Mouse (Mus musculus): Measurements from ENCODE around the gene Mbd5. TPM values are rescaled to one million over a fixed set of nuclear protein-coding genes. Genes with fewer than 3 reads are reported as not detected.

Mbd5 gene
- polyA plus RNA-seq, 1 experiment from 2014 or later, result 23.1 TPM

DNA sequence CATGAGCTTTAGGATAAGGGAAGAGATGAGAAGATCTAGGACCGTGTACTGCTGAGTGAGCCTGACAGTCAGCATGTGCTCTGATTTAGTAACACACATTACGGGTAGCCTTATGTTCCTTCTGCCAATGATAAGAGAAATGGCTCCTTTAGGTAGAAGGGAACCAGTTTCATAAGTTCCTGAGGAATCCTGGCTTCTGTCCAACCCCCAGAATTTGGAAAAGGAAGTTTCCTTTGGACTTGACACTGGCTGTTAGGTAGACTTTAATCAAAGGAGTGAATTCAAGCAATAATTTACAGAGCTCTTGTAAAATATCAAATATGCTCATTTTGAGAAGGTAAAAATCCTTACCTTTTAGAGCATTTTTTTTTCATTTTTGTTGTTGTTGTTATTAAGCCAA lies 396.5 kb downstream of the Mbd5 start:
- Histone ChIP-seq H3K4me3 (no peak overlapping the region), H3K4me1 (replicated peaks) (peaks cover 16% of the 10 kb centered on the region), H3K27me3 (replicated peaks) (no peaks in the 10 kb centered on the region), H3K9ac (no peak overlapping the region), H3K4me2 (no peak overlapping the region), H3K9me3 (replicated peaks) (no peaks in the 10 kb centered on the region), H3K27ac (ENCODE audit: poor library complexity, severe bottlenecking) (no peak overlapping the region), H3K36me3 (no peaks in the 10 kb centered on the region)
- ATAC-seq (ENCODE audit: insufficient number of reproducible peaks, low FRiP score), result no peak
- WGBS, result 41% methylated on average over 2 of the region's 2 CpGs

DNA sequence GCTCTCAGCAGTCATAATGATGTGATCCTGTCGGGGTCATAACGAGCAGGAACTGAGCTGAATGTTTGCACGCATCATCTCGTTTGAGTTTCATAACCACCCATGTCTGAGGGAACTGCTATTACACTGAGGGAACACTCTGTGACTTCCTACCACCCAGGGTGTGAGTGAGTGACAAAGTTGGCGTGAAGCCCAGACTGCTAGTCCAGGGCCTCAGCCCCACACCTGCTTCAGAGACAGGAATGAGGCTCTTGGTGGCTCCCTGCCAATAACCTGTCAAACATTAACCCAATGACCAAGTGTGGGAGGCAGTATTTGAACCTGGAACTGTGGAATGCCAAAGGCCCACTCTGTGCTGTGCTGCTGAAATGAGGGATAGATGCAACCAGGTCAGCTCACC lies 400.5 kb downstream of the Mbd5 start:
- peak; percentile 85 for ATAC-seq (ENCODE audit: insufficient number of reproducible peaks, low FRiP score)
- H3K9ac ChIP-seq, result no peak overlapping the region
- WGBS, result 29% methylated on average over 5 of the region's 5 CpGs

DNA sequence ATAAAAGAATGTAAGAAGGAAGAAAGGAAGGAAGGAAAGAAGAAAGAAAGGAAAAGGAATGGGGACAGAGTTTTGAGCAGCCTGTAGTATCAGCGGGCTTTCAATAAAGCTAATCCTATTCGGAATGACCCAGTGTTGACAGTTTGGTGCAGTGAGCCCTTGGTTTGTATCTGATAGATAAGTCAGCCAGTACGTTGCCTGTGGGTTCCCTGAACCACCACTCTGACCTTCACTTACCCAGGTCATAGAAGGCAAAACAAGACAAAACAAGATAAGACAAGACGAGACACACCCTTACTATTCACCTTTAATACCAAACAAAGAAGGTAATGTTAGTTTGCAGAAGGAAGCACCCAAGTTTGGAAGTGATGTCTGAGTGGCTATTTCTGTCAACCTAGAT lies 401.5 kb downstream of the Mbd5 start:
- Histone ChIP-seq H3K36me3 (no peaks in the 10 kb centered on the region), H3K9me3 (replicated peaks) (no peaks in the 10 kb centered on the region), H3K9ac (no peak overlapping the region), H3K4me3 (no peak overlapping the region), H3K4me2 (no peak overlapping the region), H3K27me3 (replicated peaks) (no peaks in the 10 kb centered on the region), H3K4me1 (replicated peaks) (peaks cover 14% of the 10 kb centered on the region), H3K27ac (ENCODE audit: poor library complexity, severe bottlenecking) (no peak overlapping the region)
- 57% methylated on average over 4 of the region's 4 CpGs for whole genome bisulfite sequencing
- ATAC-seq (ENCODE audit: insufficient number of reproducible peaks, low FRiP score), result no peak

More for the DNA sequence above, 400.5 kb downstream of the Mbd5 start:
- no peaks in the 10 kb centered on the region for H3K27me3 ChIP-seq (replicated peaks)
- no peaks in the 10 kb centered on the region for H3K9me3 ChIP-seq (replicated peaks)
- peak overlapping the region; percentile 16; the same call in 1 of the 2 replicates for H3K4me2 ChIP-seq
- H3K4me1 ChIP-seq (replicated peaks), result peaks cover 16% of the 10 kb centered on the region
- H3K36me3 ChIP-seq, result no peaks in the 10 kb centered on the region
- H3K4me3 ChIP-seq, result no peak overlapping the region
- H3K27ac ChIP-seq (ENCODE audit: poor library complexity, severe bottlenecking), result peak overlapping the region; percentile 45

DNA sequence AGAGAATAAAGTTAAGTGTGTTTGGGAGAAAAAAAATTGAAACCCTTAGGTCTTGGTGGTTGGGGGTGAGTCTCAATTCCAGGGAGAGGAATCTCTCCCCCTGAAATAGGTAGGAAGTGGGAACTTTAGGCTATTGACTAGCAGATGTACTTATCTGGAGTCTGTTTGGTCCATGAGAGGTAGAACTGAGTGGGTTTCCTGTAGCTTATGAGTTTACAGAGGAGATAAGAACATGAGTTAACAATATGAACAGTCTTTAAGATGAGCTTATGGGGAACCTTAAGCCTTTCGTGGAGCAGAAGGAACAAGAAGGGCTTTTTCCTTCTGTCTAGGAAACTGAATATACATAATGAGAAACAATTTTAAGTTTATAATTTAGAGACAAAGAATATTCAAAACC lies 404.8 kb downstream of the Mbd5 start:
- Histone ChIP-seq H3K9ac (no peak overlapping the region), H3K4me2 (no peak overlapping the region), H3K27me3 (replicated peaks) (no peaks in the 10 kb centered on the region), H3K9me3 (replicated peaks) (no peaks in the 10 kb centered on the region), H3K27ac (ENCODE audit: poor library complexity, severe bottlenecking) (no peak overlapping the region), H3K36me3 (no peaks in the 10 kb centered on the region), H3K4me1 (replicated peaks) (peaks cover 12% of the 10 kb centered on the region), H3K4me3 (no peak overlapping the region)
- 60% methylated on average over 1 of the region's 1 CpGs for WGBS
- no peak for ATAC-seq (ENCODE audit: insufficient number of reproducible peaks, low FRiP score)

DNA sequence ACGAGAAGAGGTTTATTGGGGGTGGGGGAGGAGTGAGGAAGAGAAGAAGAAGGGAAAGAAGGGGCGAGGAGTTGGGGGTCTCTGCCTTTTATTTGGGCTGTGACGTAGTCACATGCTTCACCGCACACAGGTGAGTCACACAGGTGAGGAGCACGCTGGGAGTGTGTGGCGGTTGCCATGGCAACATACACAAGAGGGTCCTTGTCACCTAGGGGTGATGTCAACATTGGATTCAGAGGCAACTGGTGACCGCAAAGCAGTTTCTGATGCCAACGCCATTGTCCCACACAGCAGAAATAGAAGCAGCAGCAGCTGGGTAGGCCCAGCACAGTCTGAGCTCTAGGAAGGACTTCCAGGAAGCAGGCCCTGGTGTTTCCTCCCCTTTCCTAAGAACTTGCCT lies 406.6 kb downstream of the Mbd5 start:
- no peak overlapping the region for H3K9ac ChIP-seq

GRCm38 (mm10) chr2:49358128-49358814 lies 409.0 kb downstream of the Mbd5 start:
- Histone ChIP-seq H3K4me2 (no peak overlapping the region), H3K4me3 (no peak overlapping the region), H3K27me3 (replicated peaks) (no peaks in the 10 kb centered on the region), H3K36me3 (no peaks in the 10 kb centered on the region), H3K4me1 (replicated peaks) (no peaks in the 10 kb centered on the region), H3K9ac (no peak overlapping the region), H3K27ac (ENCODE audit: poor library complexity, severe bottlenecking) (no peak overlapping the region), H3K9me3 (replicated peaks) (no peaks in the 10 kb centered on the region)
- WGBS, result 79% methylated on average over 7 of the region's 7 CpGs
- no peak for ATAC-seq (ENCODE audit: insufficient number of reproducible peaks, low FRiP score)

More for the DNA sequence above, 406.6 kb downstream of the Mbd5 start:
- ATAC-seq (ENCODE audit: insufficient number of reproducible peaks, low FRiP score), result no peak
- no peaks in the 10 kb centered on the region for H3K9me3 ChIP-seq (replicated peaks)
- no peaks in the 10 kb centered on the region for H3K36me3 ChIP-seq
- no peak overlapping the region for H3K4me2 ChIP-seq
- H3K27me3 ChIP-seq (replicated peaks), result no peaks in the 10 kb centered on the region
- H3K4me1 ChIP-seq (replicated peaks), result no peaks in the 10 kb centered on the region; the same call in 1 of the 2 replicates
- WGBS, result 80% methylated on average over 8 of the region's 8 CpGs
- H3K27ac ChIP-seq (ENCODE audit: poor library complexity, severe bottlenecking), result no peak overlapping the region
- H3K4me3 ChIP-seq, result no peak overlapping the region

GRCm38 (mm10) chr2:49358839-49359520 lies 409.7 kb downstream of the Mbd5 start:
- H3K36me3 ChIP-seq, result no peaks in the 10 kb centered on the region
- H3K9me3 ChIP-seq (replicated peaks), result no peaks in the 10 kb centered on the region
- no peak overlapping the region for H3K9ac ChIP-seq
- H3K27ac ChIP-seq (ENCODE audit: poor library complexity, severe bottlenecking), result no peak overlapping the region
- no peaks in the 10 kb centered on the region for H3K27me3 ChIP-seq (replicated peaks)
- H3K4me1 ChIP-seq (replicated peaks), result peaks cover 7% of the 10 kb centered on the region
- H3K4me2 ChIP-seq, result no peak overlapping the region
- H3K4me3 ChIP-seq, result no peak overlapping the region
- no peak for ATAC-seq (ENCODE audit: insufficient number of reproducible peaks, low FRiP score)
- WGBS, result 56% methylated on average over 4 of the region's 4 CpGs

GRCm38 (mm10) chr2:49359706-49360105 lies 410.4 kb downstream of the Mbd5 start:
- no peak overlapping the region for H3K27ac ChIP-seq (ENCODE audit: poor library complexity, severe bottlenecking)
- ATAC-seq (ENCODE audit: insufficient number of reproducible peaks, low FRiP score), result no peak
- no peaks in the 10 kb centered on the region for H3K9me3 ChIP-seq (replicated peaks)
- no peaks in the 10 kb centered on the region for H3K36me3 ChIP-seq
- H3K27me3 ChIP-seq (replicated peaks), result no peaks in the 10 kb centered on the region
- peaks cover 10% of the 10 kb centered on the region for H3K4me1 ChIP-seq (replicated peaks)
- no peak overlapping the region for H3K4me3 ChIP-seq
- no peak overlapping the region for H3K9ac ChIP-seq
- 58% methylated on average over 4 of the region's 4 CpGs for WGBS
- no peak overlapping the region for H3K4me2 ChIP-seq

DNA sequence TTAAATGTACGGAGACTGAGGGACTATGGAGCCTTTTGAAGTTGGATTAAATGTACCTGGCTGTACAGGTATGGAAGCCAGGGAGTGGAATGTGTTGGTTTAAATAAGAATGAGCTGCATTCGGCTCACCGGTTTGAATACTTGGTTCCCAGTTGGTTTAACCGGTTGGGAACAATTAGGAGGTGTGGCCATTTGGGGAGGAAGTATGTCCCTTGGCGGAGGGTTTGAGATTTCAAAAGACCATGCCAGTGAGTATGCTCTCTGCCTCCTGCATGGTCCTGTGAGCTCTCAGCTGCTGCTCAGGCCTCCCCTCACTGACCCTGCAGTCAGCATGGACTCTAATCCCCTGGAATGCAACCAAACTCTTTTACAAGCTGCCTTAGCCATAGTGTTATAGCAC lies 415.2 kb downstream of the Mbd5 start:
- Histone ChIP-seq H3K27ac (ENCODE audit: poor library complexity, severe bottlenecking) (no peak overlapping the region), H3K4me3 (no peak overlapping the region), H3K9me3 (replicated peaks) (no peaks in the 10 kb centered on the region), H3K4me1 (replicated peaks) (peaks cover 18% of the 10 kb centered on the region), H3K9ac (no peak overlapping the region), H3K36me3 (no peaks in the 10 kb centered on the region), H3K4me2 (no peak overlapping the region), H3K27me3 (replicated peaks) (no peaks in the 10 kb centered on the region)
- ATAC-seq (ENCODE audit: insufficient number of reproducible peaks, low FRiP score), result no peak
- 52% methylated on average over 5 of the region's 5 CpGs for WGBS

DNA sequence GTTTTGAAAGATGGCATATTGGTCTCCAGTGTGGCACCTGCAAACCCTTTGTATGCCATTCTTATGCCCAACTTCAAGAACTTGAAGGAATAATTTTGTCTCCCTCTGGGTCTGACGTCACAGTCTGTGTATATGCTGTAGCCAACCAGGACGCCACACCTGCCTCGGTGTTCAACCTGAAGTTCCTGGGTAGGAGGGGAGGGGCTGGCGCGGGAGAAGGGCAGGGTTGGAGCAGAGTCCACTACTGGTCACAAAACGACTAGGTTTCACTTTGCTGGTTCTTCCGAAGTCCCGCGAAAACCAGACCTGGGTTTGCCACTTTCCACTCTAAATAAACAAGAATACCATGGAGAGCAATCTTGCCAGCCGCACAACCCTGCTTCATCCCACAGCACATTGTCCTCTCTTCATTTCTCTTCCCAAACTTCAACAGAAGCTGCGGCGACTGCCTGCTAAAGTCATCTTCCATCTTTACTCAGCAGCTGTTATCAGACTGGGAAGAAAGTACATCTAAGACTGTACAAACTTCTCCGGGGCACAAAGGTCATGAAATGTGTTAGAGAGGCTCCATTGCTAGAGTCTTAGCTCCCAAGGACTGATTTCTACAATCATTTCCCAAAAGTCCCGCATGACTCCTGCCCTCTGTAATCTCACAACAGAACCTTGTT lies 417.7 kb downstream of the Mbd5 start:
- Histone ChIP-seq H3K4me3 (no peak overlapping the region), H3K4me2 (peak overlapping the region; percentile 45), H3K4me1 (replicated peaks) (peaks cover 18% of the 10 kb centered on the region), H3K27me3 (replicated peaks) (no peaks in the 10 kb centered on the region), H3K9me3 (replicated peaks) (no peaks in the 10 kb centered on the region), H3K27ac (ENCODE audit: poor library complexity, severe bottlenecking) (no peak overlapping the region), H3K36me3 (no peaks in the 10 kb centered on the region), H3K9ac (no peak overlapping the region)
- 74% methylated on average over 14 of the region's 14 CpGs for WGBS
- no peak for ATAC-seq (ENCODE audit: insufficient number of reproducible peaks, low FRiP score)

DNA sequence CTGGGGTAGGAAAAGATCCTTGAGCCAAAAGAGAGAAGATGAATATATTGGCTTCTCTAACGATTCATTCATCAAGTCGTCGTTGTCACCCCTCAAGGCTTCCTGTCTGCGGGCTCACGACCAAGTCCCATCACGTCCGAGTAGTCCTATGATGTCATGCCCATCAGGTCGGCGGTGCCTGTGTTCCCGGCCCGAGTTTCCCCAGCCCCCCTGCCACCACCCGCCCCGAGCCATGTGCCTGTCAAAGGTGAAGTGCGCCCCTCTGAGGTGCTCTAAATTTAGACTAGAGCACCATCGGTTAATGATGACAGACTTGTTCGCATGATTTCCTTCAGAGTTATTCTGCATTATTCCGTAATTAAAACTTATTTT lies 418.2 kb downstream of the Mbd5 start:
- H3K27me3 ChIP-seq (replicated peaks), result no peaks in the 10 kb centered on the region
- peaks cover 22% of the 10 kb centered on the region for H3K4me1 ChIP-seq (replicated peaks)
- H3K36me3 ChIP-seq, result no peaks in the 10 kb centered on the region
- no peak overlapping the region for H3K4me3 ChIP-seq
- no peak overlapping the region for H3K9ac ChIP-seq
- H3K9me3 ChIP-seq (replicated peaks), result no peaks in the 10 kb centered on the region
- H3K4me2 ChIP-seq, result peak overlapping the region; percentile 45
- no peak overlapping the region for H3K27ac ChIP-seq (ENCODE audit: poor library complexity, severe bottlenecking)
- ATAC-seq (ENCODE audit: insufficient number of reproducible peaks, low FRiP score), result peak; percentile 59; the same call in 1 of the 2 replicates
- WGBS, result 33% methylated on average over 17 of the region's 17 CpGs
